Mouse (Mus musculus) cerebellum, adult 2 months (tissue): ENCODE measurements at regions not wholly inside any gene's neighbourhood (a gene's known extent, or its start where the extent isn't known, plus 50 kb on each side); places are given as distances from the start of the nearest gene placed in this dataset.

ENCODE experiments used
- CTCF ChIP-seq: fragments of 200-500 bp; IDR thresholded peaks from 2 replicates; pipeline ENCODE4 v1.5.1; 2011; ENCODE audit warnings: low read depth, mild to moderate bottlenecking, control low read depth, low read length, moderate library complexity, borderline replicate concordance; ENCODE audit not compliant: insufficient read depth
- POLR2A ChIP-seq: fragments of 200-500 bp; IDR thresholded peaks from 2 replicates; pipeline ENCODE4 v1.6.1; 2011; ENCODE audit warnings: low read length, control low read depth, borderline replicate concordance; ENCODE audit not compliant: insufficient read depth

- TF ChIP-seq CTCF (no peak), POLR2A (no peak)
These were observed 53.9 kb upstream of the Arhgap11a start for GRCm38 (mm10) chr2:113902406-113902805.
